Mouse (Mus musculus): Measurements from ENCODE around the gene Rwdd4a.

Rwdd4a gene

GRCm38 (mm10) chr8:47581454-47581853, 48.0 kb downstream of the Rwdd4a start:
- DNase-seq (ENCODE audit: extremely low spot score, low read depth, low spot score), result no peak

GRCm38 (mm10) chr8:47588616-47589015, 55.2 kb downstream of the Rwdd4a start:
- no peak for DNase-seq (ENCODE audit: extremely low spot score, low read depth, low spot score)

GRCm38 (mm10) chr8:47590400-47590799, 56.9 kb downstream of the Rwdd4a start:
- no peak for DNase-seq (ENCODE audit: extremely low spot score, low read depth, low spot score)

GRCm38 (mm10) chr8:47600664-47601063, 67.2 kb downstream of the Rwdd4a start:
- no peak for DNase-seq (ENCODE audit: extremely low spot score, low read depth, low spot score)
